Mouse (Mus musculus): ENCODE results near the gene Galp.
A peak's percentile ranks its signal among the peaks of the same experiment; 100 is the strongest.

Galp gene

GRCm38 (mm10) chr7:6196790-6197189, at the start of gene Galp:
TSS of gene Galp (plus strand) at chr7:6197090.
- no peak for DNase-seq

GRCm38 (mm10) chr7:6147688-6148087, 49.2 kb upstream of the Galp start:
- DNase-seq = no peak

- DNase-seq = no peak
These were observed 45.6 kb upstream of the Galp start for GRCm38 (mm10) chr7:6151266-6151665.

- DNase-seq = no peak
These were observed 44.9 kb upstream of the Galp start for GRCm38 (mm10) chr7:6152036-6152435.

GRCm38 (mm10) chr7:6153131-6153530, 43.8 kb upstream of the Galp start:
- DNase-seq = no peak

- no peak for DNase-seq
These were observed 42.7 kb upstream of the Galp start for GRCm38 (mm10) chr7:6154164-6154563.

GRCm38 (mm10) chr7:6155031-6155872, 41.6 kb upstream of the Galp start:
- peak; percentile 88 for DNase-seq

- DNase-seq = peak; percentile 97
These were observed 40.9 kb upstream of the Galp start, which contains the start of gene Zfp787 for GRCm38 (mm10) chr7:6155901-6156411. TSS of gene Zfp787 (minus strand) at chr7:6155997.

GRCm38 (mm10) chr7:6156901-6157472, 39.9 kb upstream of the Galp start:
- DNase-seq = no peak

- DNase-seq = no peak
These were observed 39.4 kb upstream of the Galp start for GRCm38 (mm10) chr7:6157479-6157878.

GRCm38 (mm10) chr7:6159604-6160003, 37.3 kb upstream of the Galp start:
- DNase-seq = no peak

GRCm38 (mm10) chr7:6161541-6161940, 35.3 kb upstream of the Galp start:
- no peak for DNase-seq

GRCm38 (mm10) chr7:6162172-6162571, 34.7 kb upstream of the Galp start:
- DNase-seq = no peak

- no peak for DNase-seq
These were observed 32.2 kb upstream of the Galp start for GRCm38 (mm10) chr7:6164671-6165070.

- DNase-seq = no peak
These were observed 27.5 kb upstream of the Galp start for GRCm38 (mm10) chr7:6169403-6169802.

- no peak for DNase-seq
These were observed 26.5 kb upstream of the Galp start for GRCm38 (mm10) chr7:6170391-6170790.

- DNase-seq = no peak
These were observed 26.0 kb upstream of the Galp start for GRCm38 (mm10) chr7:6170871-6171270.

- DNase-seq = peak; percentile 81
These were observed 25.4 kb upstream of the Galp start for GRCm38 (mm10) chr7:6171444-6172005.

- peak; percentile 98 for DNase-seq
These were observed 24.8 kb upstream of the Galp start, which contains the start of gene Zfp444 for GRCm38 (mm10) chr7:6172006-6172649. TSS of gene Zfp444 (plus strand) at chr7:6172226.

GRCm38 (mm10) chr7:6172674-6173244, 24.1 kb upstream of the Galp start:
- no peak for DNase-seq

- DNase-seq = no peak
These were observed 23.0 kb upstream of the Galp start for GRCm38 (mm10) chr7:6173872-6174271.

GRCm38 (mm10) chr7:6174365-6174987, 22.4 kb upstream of the Galp start:
- peak; percentile 23 for DNase-seq
